Mouse (Mus musculus): ENCODE data around the gene Man2a2.

GRCm38 (mm10) chr7:80377471-80377870, 6.3 kb upstream of the Man2a2 start:
- TF ChIP-seq CTCF (IDR thresholded peaks at IDR 0.05; ENCODE audit: borderline replicate concordance, insufficient read depth, low read length) (peak; percentile 75; the same call in 1 of the 2 replicates), POLR2A (IDR thresholded peaks at IDR 0.05; ENCODE audit: low read depth, low read length) (no peak)

Data from embryonic fibroblast, embryonic 13.5 days (primary cell).